Mouse (Mus musculus): ENCODE measurements at regions not wholly inside any gene's neighbourhood (a gene's known extent, or its start where the extent isn't known, plus 50 kb on each side); places are given as distances from the start of the nearest gene placed in this dataset.

- no peak overlapping the region for H3K4me3 ChIP-seq (ENCODE audit: control insufficient read depth in 1 of 2, insufficient read depth in 1 of 2, low read depth in 2 of 2, low read length in 2 of 2)
- no peak overlapping the region for H3K27ac ChIP-seq (ENCODE audit: control insufficient read depth, low read depth, low read length)
- H3K9me3 ChIP-seq (replicated peaks; ENCODE audit: insufficient read depth, low read length): no peaks in the 10 kb centered on the region
These were observed 66.6 kb downstream of the 4930426L09Rik start for GRCm38 (mm10) chr2:19064560-19065362.

DNA sequence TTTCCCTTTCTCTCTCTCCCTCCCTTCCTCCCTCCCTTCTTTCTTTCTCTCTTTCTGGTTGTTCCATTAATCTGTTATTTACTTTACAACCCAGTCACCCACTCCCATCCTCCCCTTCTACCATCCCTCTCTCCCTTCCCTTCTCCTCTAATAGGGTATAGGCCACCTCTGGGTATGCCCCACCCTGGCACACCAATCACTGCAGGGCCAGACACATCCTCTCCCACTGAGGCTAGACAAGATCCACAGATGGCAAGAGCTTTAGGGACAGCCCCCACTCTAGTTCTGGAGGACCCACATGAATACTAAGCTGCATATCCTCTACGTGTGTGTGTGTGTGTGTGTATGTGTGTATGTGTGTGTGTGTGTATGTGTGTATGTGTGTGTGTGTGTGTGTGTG lies 67.4 kb downstream of the 4930426L09Rik start:
- TF ChIP-seq GABPA (IDR thresholded peaks at IDR 0.05; ENCODE audit: low read depth, low read length) (no peak), USF2 (IDR thresholded peaks at IDR 0.05; ENCODE audit: borderline replicate concordance in 1 of 2, insufficient read depth in 1 of 2, low read depth in 1 of 2, low read length in 2 of 2) (no peak), MAX (IDR thresholded peaks at IDR 0.05; ENCODE audit: low read length) (no peak), MAFK (IDR thresholded peaks at IDR 0.05; ENCODE audit: borderline replicate concordance, low read depth, low read length) (no peak), TBP (IDR thresholded peaks at IDR 0.05; ENCODE audit: low read depth, low read length) (no peak), POLR2A (IDR thresholded peaks at IDR 0.05; ENCODE audit: control insufficient read depth in 1 of 2, insufficient read depth in 1 of 2, low read depth in 1 of 2, low read length in 2 of 2, poor library complexity in 1 of 2) (no peak), TAL1 (IDR thresholded peaks at IDR 0.05; ENCODE audit: low read length) (no peak), MYC (IDR thresholded peaks at IDR 0.05; ENCODE audit: low read depth, low read length) (no peak), SMC3 (IDR thresholded peaks at IDR 0.05; ENCODE audit: low read depth, low read length) (no peak), USF1 (IDR thresholded peaks at IDR 0.05; ENCODE audit: low read depth, low read length) (no peak), HCFC1 (IDR thresholded peaks at IDR 0.05; ENCODE audit: low read depth, low read length) (no peak), POLR2AphosphoS2 (IDR thresholded peaks at IDR 0.05; ENCODE audit: low read length) (no peak), CTCF (IDR thresholded peaks at IDR 0.05 in 2 of 3, conservative IDR thresholded peaks at IDR 0.05 in 1 of 3; ENCODE audit: control insufficient read depth in 1 of 3, insufficient read depth in 1 of 3, low read depth in 2 of 3, low read length in 3 of 3, poor library complexity in 1 of 3, severe bottlenecking in 1 of 3) (no peak), MYB (IDR thresholded peaks at IDR 0.05; ENCODE audit: low read depth, low read length) (no peak), RCOR1 (IDR thresholded peaks at IDR 0.05; ENCODE audit: low read depth, low read length) (no peak), CHD1 (IDR thresholded peaks at IDR 0.05; ENCODE audit: low read depth, low read length) (no peak), ZKSCAN1 (IDR thresholded peaks at IDR 0.05; ENCODE audit: low read depth, low read length) (no peak)
- Histone ChIP-seq H3K4me3 (ENCODE audit: control insufficient read depth in 1 of 2, insufficient read depth in 1 of 2, low read depth in 2 of 2, low read length in 2 of 2) (no peak overlapping the region), H3K79me2 (ENCODE audit: control insufficient read depth, insufficient read depth, low read length, poor library complexity) (no peaks in the 10 kb centered on the region), H3K4me1 (ENCODE audit: control insufficient read depth in 1 of 2, insufficient read depth in 2 of 2, low read length in 2 of 2) (peaks cover 0 to 7% of the 10 kb centered on the region in 2 experiments; a peak in 1 of 4 replicates), H3K27me3 (ENCODE audit: control insufficient read depth in 1 of 2, insufficient read depth in 2 of 2, low read length in 2 of 2) (no peaks in the 10 kb centered on the region), H3K9ac (ENCODE audit: control insufficient read depth, low read depth, low read length, poor library complexity, severe bottlenecking) (no peak overlapping the region), H3K9me3 (replicated peaks; ENCODE audit: insufficient read depth, low read length) (no peaks in the 10 kb centered on the region), H3K27ac (ENCODE audit: control insufficient read depth, low read depth, low read length) (no peak overlapping the region), H3K36me3 (ENCODE audit: control insufficient read depth in 1 of 2, insufficient read depth in 2 of 2, low read length in 2 of 2) (peaks cover 0 to 3% of the 10 kb centered on the region in 2 experiments; a peak in 2 of 4 replicates)
- no peak for DNase-seq (ENCODE audit: low read depth, low spot score)

More at GRCm38 (mm10) chr2:19064560-19065362, 66.6 kb downstream of the 4930426L09Rik start:
- Histone ChIP-seq H3K9ac (ENCODE audit: control insufficient read depth, low read depth, low read length, poor library complexity, severe bottlenecking) (no peak overlapping the region), H3K27me3 (ENCODE audit: control insufficient read depth in 1 of 2, insufficient read depth in 2 of 2, low read length in 2 of 2) (no peaks in the 10 kb centered on the region), H3K36me3 (ENCODE audit: control insufficient read depth in 1 of 2, insufficient read depth in 2 of 2, low read length in 2 of 2) (peaks cover 0 to 5% of the 10 kb centered on the region in 2 experiments; a peak in 2 of 4 replicates), H3K79me2 (ENCODE audit: control insufficient read depth, insufficient read depth, low read length, poor library complexity) (no peaks in the 10 kb centered on the region), H3K4me1 (ENCODE audit: control insufficient read depth in 1 of 2, insufficient read depth in 2 of 2, low read length in 2 of 2) (peaks cover 0 to 7% of the 10 kb centered on the region in 2 experiments; a peak in 1 of 4 replicates)
- no peak for TF ChIP-seq CTCF (IDR thresholded peaks at IDR 0.05 in 2 of 3, conservative IDR thresholded peaks at IDR 0.05 in 1 of 3; ENCODE audit: control insufficient read depth in 1 of 3, insufficient read depth in 1 of 3, low read depth in 2 of 3, low read length in 3 of 3, poor library complexity in 1 of 3, severe bottlenecking in 1 of 3)
- TF ChIP-seq USF2 (IDR thresholded peaks at IDR 0.05; ENCODE audit: borderline replicate concordance in 1 of 2, insufficient read depth in 1 of 2, low read depth in 1 of 2, low read length in 2 of 2): no peak
- no peak for TF ChIP-seq KAT2A (conservative IDR thresholded peaks at IDR 0.05; ENCODE audit: low read depth, low read length)
- no peak for TF ChIP-seq UBTF (IDR thresholded peaks at IDR 0.05; ENCODE audit: borderline replicate concordance, insufficient read depth, low read depth, low read length)
- TF ChIP-seq ELF1 (IDR thresholded peaks at IDR 0.05; ENCODE audit: low read depth, low read length): no peak
- no peak for TF ChIP-seq TCF12 (IDR thresholded peaks at IDR 0.05; ENCODE audit: low read depth, low read length)
- no peak for TF ChIP-seq POLR2AphosphoS5 (IDR thresholded peaks at IDR 0.05; ENCODE audit: borderline replicate concordance, low read depth, low read length)
- TF ChIP-seq MXI1 (IDR thresholded peaks at IDR 0.05; ENCODE audit: low read depth, low read length): no peak
- TF ChIP-seq POLR2AphosphoS2 (IDR thresholded peaks at IDR 0.05; ENCODE audit: low read length): no peak
- no peak for TF ChIP-seq ZKSCAN1 (IDR thresholded peaks at IDR 0.05; ENCODE audit: low read depth, low read length)
- no peak for TF ChIP-seq MAX (IDR thresholded peaks at IDR 0.05; ENCODE audit: low read length)
- no peak for TF ChIP-seq TAL1 (IDR thresholded peaks at IDR 0.05; ENCODE audit: low read length)
- DNase-seq (ENCODE audit: low read depth, low spot score): no peak

All from MEL (cell line).